Mouse (Mus musculus) thymus, postnatal 4 days (tissue): ENCODE results near the gene Hint1.

ENCODE experiments used
- DNase-seq: peaks from one replicate; pipeline ENCODE4 v3.0.0; 2021

The Hint1 gene

GRCm38 (mm10) chr11:54902333-54903323, 36.4 kb downstream of the Hint1 start, which contains the start of gene Gpx3:
TSS of gene Gpx3 (plus strand) at chr11:54902453.
- DNase-seq: peak; percentile 32

GRCm38 (mm10) chr11:54903339-54903738, 37.2 kb downstream of the Hint1 start:
- no peak for DNase-seq

GRCm38 (mm10) chr11:54903940-54904706, 37.9 kb downstream of the Hint1 start:
- DNase-seq: no peak

GRCm38 (mm10) chr11:54905086-54905485, 38.9 kb downstream of the Hint1 start:
- DNase-seq: no peak

- DNase-seq: no peak
Observed at GRCm38 (mm10) chr11:54905931-54906330, 39.7 kb downstream of the Hint1 start.

- no peak for DNase-seq
Observed at GRCm38 (mm10) chr11:54906466-54906865, 40.3 kb downstream of the Hint1 start.

GRCm38 (mm10) chr11:54907259-54907658, 41.1 kb downstream of the Hint1 start:
- no peak for DNase-seq

- DNase-seq: no peak
Observed at GRCm38 (mm10) chr11:54909273-54909672, 43.1 kb downstream of the Hint1 start.

GRCm38 (mm10) chr11:54910081-54910665, 44.0 kb downstream of the Hint1 start:
- no peak for DNase-seq

GRCm38 (mm10) chr11:54911201-54911600, 45.0 kb downstream of the Hint1 start:
- no peak for DNase-seq

- DNase-seq: no peak
Observed at GRCm38 (mm10) chr11:54911671-54912502, 45.7 kb downstream of the Hint1 start.

- DNase-seq: no peak
Observed at GRCm38 (mm10) chr11:54912503-54913316, 46.5 kb downstream of the Hint1 start.

GRCm38 (mm10) chr11:54913841-54914240, 47.7 kb downstream of the Hint1 start:
- DNase-seq: no peak

GRCm38 (mm10) chr11:54917461-54917860, 51.3 kb downstream of the Hint1 start:
- DNase-seq: no peak

GRCm38 (mm10) chr11:54918273-54918672, 52.1 kb downstream of the Hint1 start:
- peak; percentile 50 for DNase-seq
